Mouse (Mus musculus): ENCODE results near the gene Znrf3. TPM values are rescaled to one million over a fixed set of nuclear protein-coding genes. Genes with fewer than 3 reads are reported as not detected.

Znrf3 gene
- 3.7 TPM for polyA plus RNA-seq (2017; shearing (Covaris generic))

GRCm38 (mm10) chr11:5444599-5445451 is at the start of gene Znrf3:
Gene Znrf3, minus strand, starts transcription at chr11:5444847.

GRCm38 (mm10) chr11:5261508-5262392 is 182.9 kb downstream of the Znrf3 start, which contains the start of gene Kremen1:
Gene Kremen1, minus strand, starts transcription at chr11:5261558.

Other genes with a start within 250 kb of the Znrf3 start
- gene Kremen1, start 183.3 kb downstream of the Znrf3 start, polyA plus RNA-seq (2017; shearing (Covaris generic)) = 3.9 TPM
- 64.2 TPM for gene Xbp1, start 75.8 kb upstream of the Znrf3 start, polyA plus RNA-seq (2017; shearing (Covaris generic))
- 5.8 TPM for gene Ccdc117, start 97.3 kb upstream of the Znrf3 start, polyA plus RNA-seq (2017; shearing (Covaris generic))
- gene Ankrd36, start 124.8 kb upstream of the Znrf3 start, polyA plus RNA-seq (2017; shearing (Covaris generic)) = not detected